Comparison of ENCODE assay signal across 15 mouse cellular contexts in the genomic region with DNA sequence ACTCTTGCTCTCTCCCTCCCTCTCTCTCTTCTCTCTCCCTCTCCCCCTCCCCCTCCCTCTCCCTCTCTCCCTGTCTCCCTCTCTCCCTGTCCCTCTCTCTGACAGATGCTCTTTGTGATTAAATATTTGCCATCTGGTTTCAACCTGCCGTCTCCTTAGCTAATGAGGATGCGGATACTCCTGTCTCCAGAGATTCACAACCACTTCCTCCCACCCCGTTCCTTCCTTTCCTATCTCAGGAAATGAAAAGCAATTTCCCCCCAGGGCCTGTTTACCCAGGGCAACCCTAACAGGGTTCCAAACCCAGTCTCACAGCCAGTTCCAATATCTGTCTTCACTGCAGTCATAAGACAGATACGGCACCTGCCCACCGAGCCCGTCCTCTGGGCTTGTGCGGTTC. TPM values are rescaled to one million over a fixed set of nuclear protein-coding genes. Genes with fewer than 3 reads are reported as not detected.
DNase-seq lines count a peak whose midpoint lies in the region; ATAC-seq lines count a peak whose summit lies in the region.
"Had no signal": no experiment of that assay in that cellular context is flagged by ENCODE, and none has a peak within 500 bp of the region (broad histone marks: within the 10 kb centered on the region; RNA-seq: fewer than 3 reads in every experiment).

No protein-coding gene starts in this region.

- H3K4me1 ChIP-seq in hindbrain, embryonic 11.5 days (replicated peaks; ENCODE audit: control insufficient read depth, insufficient read depth, low read length) = no peaks in the 10 kb centered on the region
- peaks cover 12% of the 10 kb centered on the region for H3K4me1 ChIP-seq in hindbrain, embryonic 10.5 days (replicated peaks)
- no peaks in the 10 kb centered on the region for H3K4me1 ChIP-seq in forebrain, embryonic 15.5 days
- no peaks in the 10 kb centered on the region for H3K4me1 ChIP-seq in midbrain, embryonic 12.5 days

- no peak for DNase-seq in hindbrain, embryonic 11.5 days (ENCODE audit: low spot score)
- DNase-seq in hindbrain, embryonic 10.5 days (ENCODE audit: low spot score) = no peak
- peak; percentile 52 for DNase-seq in MN1 (ENCODE audit: low spot score)
- no peak for DNase-seq in right cerebral cortex, adult 2 months (ENCODE audit: low spot score in 2 of 2)
- no peak for DNase-seq in adrenal gland, postnatal 36 days
- no peak for DNase-seq in T-cell, adult 2 months (ENCODE audit: low spot score)
- DNase-seq: cerebellum, adult 2 months; liver, embryonic 13.5 days; lung, postnatal 36 days had no signal

- H3K4me2 ChIP-seq in hindbrain, embryonic 11.5 days (replicated peaks; ENCODE audit: low read depth, low read length) = no peak overlapping the region
- H3K4me2 ChIP-seq in forebrain, embryonic 15.5 days (replicated peaks) = no peak overlapping the region
- H3K4me2 ChIP-seq in midbrain, embryonic 12.5 days (replicated peaks) = no peak overlapping the region
- H3K4me2 ChIP-seq: liver, embryonic 13.5 days; stomach, embryonic 15.5 days had no signal

- H3K27me3 ChIP-seq in hindbrain, embryonic 11.5 days (ENCODE audit: control insufficient read depth, insufficient read depth, low read length) = no peaks in the 10 kb centered on the region
- peaks cover 23% of the 10 kb centered on the region for H3K27me3 ChIP-seq in hindbrain, embryonic 10.5 days (ENCODE audit: insufficient read depth, poor library complexity, severe bottlenecking)
- H3K27me3 ChIP-seq in forebrain, embryonic 15.5 days = no peaks in the 10 kb centered on the region
- peaks cover 93% of the 10 kb centered on the region for H3K27me3 ChIP-seq in midbrain, embryonic 12.5 days
- H3K27me3 ChIP-seq: stomach, embryonic 15.5 days had no signal

- 54% methylated on average over 7 of the region's 7 CpGs for WGBS in hindbrain, embryonic 11.5 days
- WGBS in hindbrain, embryonic 10.5 days = 70% methylated on average over 7 of the region's 7 CpGs
- WGBS in forebrain, embryonic 15.5 days = 51% methylated on average over 7 of the region's 7 CpGs
- WGBS in midbrain, embryonic 12.5 days = 66% methylated on average over 7 of the region's 7 CpGs

- H3K4me3 ChIP-seq in hindbrain, embryonic 11.5 days (ENCODE audit: low read depth, low read length) = no peak overlapping the region
- H3K4me3 ChIP-seq in hindbrain, embryonic 10.5 days = no peak overlapping the region
- no peak overlapping the region for H3K4me3 ChIP-seq in forebrain, embryonic 15.5 days
- H3K4me3 ChIP-seq in midbrain, embryonic 12.5 days = no peak overlapping the region
- H3K4me3 ChIP-seq: heart, embryonic 10.5 days; liver, embryonic 13.5 days; stomach, embryonic 15.5 days had no signal

- H3K9ac ChIP-seq in hindbrain, embryonic 11.5 days (ENCODE audit: low read depth, low read length) = no peak overlapping the region
- H3K9ac ChIP-seq in forebrain, embryonic 15.5 days (replicated peaks) = no peak overlapping the region
- no peak overlapping the region for H3K9ac ChIP-seq in midbrain, embryonic 12.5 days (replicated peaks)
- H3K9ac ChIP-seq: liver, embryonic 13.5 days; stomach, embryonic 15.5 days had no signal

- ATAC-seq in hindbrain, embryonic 11.5 days (ENCODE audit: low FRiP score) = peak; percentile 22; the same call in 1 of the 2 replicates
- ATAC-seq in forebrain, embryonic 15.5 days (replicated peaks) = 0 out of 2 replicates have a peak, but pooled peaks have one; percentile 48
- ATAC-seq in midbrain, embryonic 12.5 days (ENCODE audit: low FRiP score, low read depth) = peak; percentile 53; the same call in 1 of the 2 replicates
- ATAC-seq: activated CD4-positive, CD25-positive, alpha-beta regulatory T cell, adult 4 months; CD4-positive, CD25-positive, alpha-beta regulatory T cell, adult 4 months had no signal

- H3K9me3 ChIP-seq in hindbrain, embryonic 11.5 days (ENCODE audit: control insufficient read depth, low read length) = no peaks in the 10 kb centered on the region
- H3K9me3 ChIP-seq in hindbrain, embryonic 10.5 days = 0 out of 2 replicates have a peak, but pooled peaks cover 4% of the 10 kb centered on the region
- H3K9me3 ChIP-seq in forebrain, embryonic 15.5 days = no peaks in the 10 kb centered on the region
- no peaks in the 10 kb centered on the region for H3K9me3 ChIP-seq in midbrain, embryonic 12.5 days
- H3K9me3 ChIP-seq: heart, embryonic 10.5 days; liver, embryonic 13.5 days; stomach, embryonic 15.5 days had no signal

- no peak overlapping the region for H3K27ac ChIP-seq in hindbrain, embryonic 11.5 days (ENCODE audit: low read depth, low read length)
- H3K27ac ChIP-seq in hindbrain, embryonic 10.5 days = no peak overlapping the region
- H3K27ac ChIP-seq in forebrain, embryonic 15.5 days (replicated peaks) = no peak overlapping the region
- no peak overlapping the region for H3K27ac ChIP-seq in midbrain, embryonic 12.5 days (replicated peaks)
- H3K27ac ChIP-seq: heart, embryonic 10.5 days; liver, embryonic 13.5 days; stomach, embryonic 15.5 days had no signal

- no peaks in the 10 kb centered on the region for H3K36me3 ChIP-seq in hindbrain, embryonic 11.5 days (ENCODE audit: control insufficient read depth, insufficient read depth, low read length)
- no peaks in the 10 kb centered on the region for H3K36me3 ChIP-seq in hindbrain, embryonic 10.5 days
- H3K36me3 ChIP-seq in forebrain, embryonic 15.5 days = no peaks in the 10 kb centered on the region
- H3K36me3 ChIP-seq in midbrain, embryonic 12.5 days = no peaks in the 10 kb centered on the region
- H3K36me3 ChIP-seq: heart, embryonic 10.5 days; liver, embryonic 13.5 days; stomach, embryonic 15.5 days had no signal

RNA-seq across cellular contexts. Expression of a gene that starts 31.0 kb away (rescaled TPM):
- 9.6 and 10.8 TPM in 2 replicates for polyA plus RNA-seq in hindbrain, embryonic 11.5 days (2014; fragmentation: Nextera tagmentation; extraction: Ambion mirVana)
- 9.1 and 11.4 TPM in 2 replicates for polyA plus RNA-seq in hindbrain, embryonic 10.5 days (2016; fragmentation: Nextera tagmentation; extraction: Ambion mirVana)
- polyA plus RNA-seq in forebrain, embryonic 15.5 days (2015; fragmentation: Nextera tagmentation; extraction: Ambion mirVana) = 6.5 and 7.4 TPM in 2 replicates
- 4.1 and 6.6 TPM in 2 replicates for polyA plus RNA-seq in midbrain, embryonic 12.5 days (2016; fragmentation: Nextera tagmentation; extraction: Ambion mirVana)
- total RNA-seq in adrenal gland, postnatal 36 days (2021) = 100 to 1,000 TPM in 1 of 2 experiments, 10 to 100 TPM in 1; 54.8 to 151 TPM
- polyA plus RNA-seq: CD4-positive, CD25-positive, alpha-beta regulatory T cell, adult 4 months had no signal
